In genomic region chr2:71545882-71546639, GRCm38 (mm10) we compare ENCODE assay signal across 8 mouse cellular contexts. TPM values are rescaled to one million over a fixed set of nuclear protein-coding genes. Genes with fewer than 3 reads are reported as not detected.
DNase-seq lines count a peak whose midpoint lies in the region; ATAC-seq and TF ChIP-seq lines count a peak whose summit lies in the region.

No protein-coding gene starts in this region.

- TF ChIP-seq POLR2A in embryonic fibroblast, embryonic 13.5 days (IDR thresholded peaks at IDR 0.05; ENCODE audit: low read depth, low read length), result no peak

- under 1% methylated on average over 58 of the region's 59 CpGs for WGBS in kidney, embryonic 15.5 days
- under 1% methylated on average over 58 of the region's 59 CpGs for WGBS in hindbrain, postnatal 0 days
- under 1% methylated on average over 59 of the region's 59 CpGs for WGBS in midbrain, embryonic 10.5 days

- H3K4me2 ChIP-seq in kidney, embryonic 15.5 days, result peak overlapping the region; percentile 98
- H3K4me2 ChIP-seq in hindbrain, postnatal 0 days (ENCODE audit: low read depth, low read length), result peak overlapping the region; percentile 74

- no peak for DNase-seq in kidney, adult 11 months
- peak; percentile 59 for DNase-seq in MN1 (ENCODE audit: low spot score)
- DNase-seq in hindbrain, postnatal 0 days (ENCODE audit: low spot score), result no peak
- DNase-seq in midbrain, embryonic 10.5 days (ENCODE audit: low spot score), result peak; percentile 74
- no peak for DNase-seq in retina, embryonic 14.5 days (ENCODE audit: low spot score)
- no peak for DNase-seq in right cerebral cortex, postnatal 14 days

- no peak overlapping the region; the same call in 1 of the 2 replicates for H3K9ac ChIP-seq in kidney, embryonic 15.5 days
- H3K9ac ChIP-seq in hindbrain, postnatal 0 days (replicated peaks; ENCODE audit: low read length), result no peak overlapping the region

- H3K27ac ChIP-seq in kidney, embryonic 15.5 days, result no peak overlapping the region
- H3K27ac ChIP-seq in embryonic fibroblast, embryonic 13.5 days (ENCODE audit: insufficient read depth, low read length), result no peak overlapping the region; the same call in 1 of the 2 replicates
- no peak overlapping the region for H3K27ac ChIP-seq in hindbrain, postnatal 0 days
- H3K27ac ChIP-seq in midbrain, embryonic 10.5 days (replicated peaks), result peak overlapping the region; percentile 52

- peaks cover 95% of the 10 kb centered on the region for H3K27me3 ChIP-seq in kidney, embryonic 15.5 days
- peaks cover 79% of the 10 kb centered on the region for H3K27me3 ChIP-seq in hindbrain, postnatal 0 days (ENCODE audit: insufficient read depth, low read length)
- H3K27me3 ChIP-seq in midbrain, embryonic 10.5 days (ENCODE audit: low read depth, poor library complexity, severe bottlenecking), result peaks cover 100% of the 10 kb centered on the region

- peak overlapping the region; percentile 53 for H3K4me3 ChIP-seq in kidney, embryonic 15.5 days (replicated peaks)
- peak overlapping the region; percentile 58 for H3K4me3 ChIP-seq in embryonic fibroblast, embryonic 13.5 days (ENCODE audit: insufficient read depth, low read length)
- peak overlapping the region; percentile 36 for H3K4me3 ChIP-seq in hindbrain, postnatal 0 days (ENCODE audit: low read length)
- H3K4me3 ChIP-seq in midbrain, embryonic 10.5 days, result peak overlapping the region; percentile 72

- H3K9me3 ChIP-seq in kidney, embryonic 15.5 days (replicated peaks), result no peaks in the 10 kb centered on the region
- H3K9me3 ChIP-seq in hindbrain, postnatal 0 days (ENCODE audit: low read length), result no peaks in the 10 kb centered on the region
- no peaks in the 10 kb centered on the region for H3K9me3 ChIP-seq in midbrain, embryonic 10.5 days (replicated peaks)

- H3K4me1 ChIP-seq in kidney, embryonic 15.5 days, result peaks cover 46% of the 10 kb centered on the region
- H3K4me1 ChIP-seq in embryonic fibroblast, embryonic 13.5 days (ENCODE audit: control insufficient read depth, insufficient read depth, low read length), result no peaks in the 10 kb centered on the region
- peaks cover 8% of the 10 kb centered on the region; the same call in 1 of the 2 replicates for H3K4me1 ChIP-seq in hindbrain, postnatal 0 days (ENCODE audit: insufficient read depth, low read length)
- H3K4me1 ChIP-seq in midbrain, embryonic 10.5 days, result peaks cover 48% of the 10 kb centered on the region

- TF ChIP-seq CTCF in embryonic fibroblast, embryonic 13.5 days (IDR thresholded peaks at IDR 0.05; ENCODE audit: borderline replicate concordance, insufficient read depth, low read length), result no peak
- no peak for TF ChIP-seq CTCF in hindbrain, postnatal 0 days (IDR thresholded peaks at IDR 0.05; ENCODE audit: low read depth)

- peak; percentile 40 for ATAC-seq in kidney, embryonic 15.5 days (replicated peaks; ENCODE audit: low FRiP score)
- peak; percentile 41 for ATAC-seq in hindbrain, postnatal 0 days

- no peaks in the 10 kb centered on the region for H3K36me3 ChIP-seq in kidney, embryonic 15.5 days
- no peaks in the 10 kb centered on the region for H3K36me3 ChIP-seq in hindbrain, postnatal 0 days (ENCODE audit: insufficient read depth, low read length)
- H3K36me3 ChIP-seq in midbrain, embryonic 10.5 days, result no peaks in the 10 kb centered on the region

RNA-seq across cellular contexts. Expression of gene Dlx2, which starts 0.5 kb away (rescaled TPM):
- 0.16 and 0.17 TPM in 2 replicates for polyA plus RNA-seq in kidney, embryonic 15.5 days (2015; fragmentation: Nextera tagmentation; extraction: Ambion mirVana)
- 2.4 and 3.2 TPM in 2 replicates for polyA plus RNA-seq in embryonic fibroblast, embryonic 13.5 days (2011; ENCODE audit: insufficient read length, low read depth, missing spikeins)
- 0.97 TPM in 1 of 2 replicates, not detected in the other for total RNA-seq in hindbrain, postnatal 0 days (2014; rRNA removed)
- polyA plus RNA-seq in hindbrain, postnatal 0 days (2015; fragmentation: Nextera tagmentation; extraction: Ambion mirVana), result 0.21 and 0.26 TPM in 2 replicates
- 6.2 and 9.2 TPM in 2 replicates for polyA plus RNA-seq in midbrain, embryonic 10.5 days (2016; fragmentation: Nextera tagmentation; extraction: Ambion mirVana)

RNA-seq across cellular contexts. Expression of gene Dlx1, which starts 18.1 kb away (rescaled TPM):
- polyA plus RNA-seq in kidney, embryonic 15.5 days (2015; fragmentation: Nextera tagmentation; extraction: Ambion mirVana), result 0.18 and 0.27 TPM in 2 replicates
- polyA plus RNA-seq in embryonic fibroblast, embryonic 13.5 days (2011; ENCODE audit: insufficient read length, low read depth, missing spikeins), result 1.9 and 2.0 TPM in 2 replicates
- total RNA-seq in hindbrain, postnatal 0 days (2014; rRNA removed), result 2.5 and 3.5 TPM in 2 replicates
- polyA plus RNA-seq in hindbrain, postnatal 0 days (2015; fragmentation: Nextera tagmentation; extraction: Ambion mirVana), result not detected in 2 replicates
- 12.2 and 22.4 TPM in 2 replicates for polyA plus RNA-seq in midbrain, embryonic 10.5 days (2016; fragmentation: Nextera tagmentation; extraction: Ambion mirVana)

Comparison
In these comparisons a context has a peak if more than half of its experiments do, and no peak if none do; other contexts are left out.
1. DNase-seq: peak in MN1 (single experiment) and midbrain, embryonic 10.5 days (single experiment); none in kidney, adult 11 months (single experiment), hindbrain, postnatal 0 days (single experiment), retina, embryonic 14.5 days (single experiment) and right cerebral cortex, postnatal 14 days (single experiment).
2. Peak in every context shown above with its lines, with median percentiles within 50 percentile points of each other: H3K4me3 ChIP-seq.